Mouse (Mus musculus): ENCODE measurements around the gene Hbb-bs.
"Not testable (repeated sequence)": the region's sequence is repeated elsewhere in the genome, so short reads cannot be mapped to it uniquely, and the experiment has no call there.

Hbb-bs gene

DNA sequence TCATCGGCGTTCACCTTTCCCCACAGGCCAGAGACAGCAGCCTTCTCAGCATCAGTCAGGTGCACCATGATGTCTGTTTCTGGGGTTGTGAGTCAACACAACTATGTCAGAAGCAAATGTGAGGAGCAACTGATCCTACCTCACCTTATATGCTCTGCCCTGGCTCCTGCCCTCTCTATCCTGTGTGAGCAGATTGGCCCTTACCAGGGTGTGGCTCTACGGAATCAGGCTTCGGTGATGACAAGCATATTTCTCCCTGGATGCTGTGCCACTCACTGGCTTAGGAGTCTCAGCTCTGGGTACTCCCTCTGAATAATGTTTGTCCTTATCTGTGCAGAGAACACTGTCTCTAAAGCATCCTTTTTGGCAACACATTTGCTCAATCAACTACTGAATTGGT is at the start of gene Hbb-bs:
Gene Hbb-bs (minus strand): TSS at position 289 of the 400 bp plus-strand sequence.
- no peak for DNase-seq

- DNase-seq: no peak
These were observed 49.2 kb upstream of the Hbb-bs start for GRCm38 (mm10) chr7:103877093-103877492.

DNA sequence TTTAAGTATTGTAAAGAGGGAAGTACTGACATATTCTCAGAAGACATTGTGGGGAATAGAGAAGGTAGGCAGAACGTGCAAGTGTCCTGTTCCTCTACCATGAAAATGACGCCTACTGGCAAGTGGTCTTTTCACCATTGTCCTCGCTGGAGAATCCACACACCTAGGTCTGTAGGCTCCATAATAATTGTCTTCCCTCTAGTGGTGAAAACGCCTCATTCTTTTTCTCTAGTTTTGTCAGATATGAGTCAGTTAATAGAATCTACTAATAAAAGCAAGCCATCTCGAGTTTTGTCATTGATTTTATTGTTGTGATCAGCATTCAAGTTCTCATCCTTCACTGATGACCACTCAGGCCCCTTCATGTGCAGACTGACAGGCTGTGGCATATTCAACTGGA is 46.6 kb upstream of the Hbb-bs start:
- DNase-seq: no peak

DNA sequence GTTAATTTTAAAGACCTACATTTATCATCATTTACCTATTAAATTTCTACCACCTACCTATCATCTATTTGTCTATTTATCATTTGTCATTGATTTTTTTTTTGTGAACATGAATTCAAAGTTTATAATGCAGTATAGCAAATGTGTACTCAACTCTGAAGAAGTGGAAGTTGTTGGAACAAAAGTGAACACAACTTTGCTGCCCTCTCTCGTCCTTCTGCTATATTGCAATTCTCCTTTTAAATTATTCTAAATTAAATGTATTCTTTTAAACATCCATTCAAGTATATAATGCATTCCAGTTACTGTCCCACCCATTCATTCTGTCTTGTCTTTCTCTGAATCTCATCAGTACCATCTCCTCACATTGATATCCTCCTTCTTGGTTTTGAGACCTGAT is 45.2 kb upstream of the Hbb-bs start:
- no peak for DNase-seq

DNA sequence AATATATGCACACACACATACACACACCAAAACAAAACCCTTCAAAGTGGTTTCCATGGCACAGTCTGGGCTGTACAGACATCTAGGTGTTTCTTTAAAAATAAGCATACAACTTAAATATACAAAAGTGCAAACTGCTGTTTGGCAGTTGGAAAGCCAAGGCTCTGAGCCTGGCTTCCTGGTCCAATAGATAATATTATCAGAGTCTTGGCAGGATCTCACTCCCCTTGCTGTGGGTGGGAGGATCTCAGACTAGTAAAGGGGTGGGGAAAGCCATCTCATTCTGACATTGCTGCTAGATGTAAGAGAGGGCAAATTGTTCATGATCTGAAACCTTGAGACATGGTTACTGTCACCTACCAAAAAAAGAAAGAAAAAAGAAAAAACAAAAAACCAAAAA is 42.8 kb upstream of the Hbb-bs start:
- no peak for DNase-seq

GRCm38 (mm10) chr7:103865716-103866115 is 37.8 kb upstream of the Hbb-bs start:
- DNase-seq: no peak

GRCm38 (mm10) chr7:103861531-103861930 is 33.6 kb upstream of the Hbb-bs start:
- DNase-seq: no peak

- no peak for DNase-seq
These were observed 33.0 kb upstream of the Hbb-bs start for GRCm38 (mm10) chr7:103860855-103861254.

DNA sequence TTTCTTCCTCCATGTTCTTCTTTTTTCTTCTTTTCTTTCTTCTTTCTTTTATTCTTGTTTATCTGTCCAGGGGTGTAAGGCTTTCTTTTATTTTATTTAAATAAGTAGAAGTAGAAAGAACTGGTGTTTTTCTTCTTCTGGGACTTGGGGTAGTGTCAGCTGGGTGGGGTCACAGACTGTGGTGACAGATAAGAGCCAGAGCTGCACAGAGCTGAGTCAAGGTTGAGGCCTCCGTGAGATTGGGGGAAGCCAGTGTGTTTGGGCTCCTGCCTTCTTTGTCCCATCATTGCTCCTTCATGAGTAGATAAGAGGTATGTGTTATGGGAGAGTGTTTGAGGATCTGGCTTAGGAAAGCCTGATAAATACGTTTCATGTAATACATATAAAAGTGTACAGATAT is 31.2 kb upstream of the Hbb-bs start:
- no peak for DNase-seq

DNA sequence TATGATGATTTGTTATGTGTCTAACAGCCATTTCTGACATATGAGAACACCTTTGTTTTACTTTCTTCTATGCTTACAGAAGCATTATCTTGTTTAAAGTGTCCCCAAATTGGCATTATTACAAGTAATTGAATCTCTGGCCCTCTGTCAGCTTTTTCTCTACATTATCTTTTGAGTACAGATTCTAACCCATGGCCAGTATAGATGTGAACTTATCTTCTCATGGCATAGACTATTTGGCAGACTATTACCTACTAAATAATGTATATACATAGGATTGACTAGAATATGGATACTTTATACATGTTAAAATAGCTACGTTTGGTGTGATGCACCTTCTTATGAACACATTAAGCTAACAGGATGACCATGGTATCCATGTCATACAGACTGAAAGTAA is 26.8 kb upstream of the Hbb-bs start:
- no peak for DNase-seq

DNA sequence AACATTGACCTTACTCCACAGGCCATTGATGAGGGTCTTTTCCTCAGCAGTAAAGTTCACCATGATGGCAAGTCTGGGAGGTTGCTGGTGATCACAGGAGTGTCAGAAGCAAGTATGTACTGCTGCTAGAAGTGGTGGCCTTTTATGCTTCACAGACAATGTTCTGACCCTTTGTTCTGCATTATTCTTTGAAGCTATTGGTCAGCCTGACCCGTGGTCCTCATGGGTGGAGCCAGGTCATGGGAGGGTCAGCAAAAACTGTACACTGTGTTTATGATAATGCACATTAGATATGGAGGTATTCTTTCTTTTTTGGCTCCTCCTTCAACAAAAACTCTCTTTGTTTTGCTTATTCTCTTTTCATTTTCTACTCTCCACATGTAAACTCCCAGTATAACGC is 25.2 kb upstream of the Hbb-bs start, which contains the start of gene Hbb-y:
Gene Hbb-y (minus strand): TSS at position 127 of the 400 bp plus-strand sequence.
- no peak for DNase-seq

DNA sequence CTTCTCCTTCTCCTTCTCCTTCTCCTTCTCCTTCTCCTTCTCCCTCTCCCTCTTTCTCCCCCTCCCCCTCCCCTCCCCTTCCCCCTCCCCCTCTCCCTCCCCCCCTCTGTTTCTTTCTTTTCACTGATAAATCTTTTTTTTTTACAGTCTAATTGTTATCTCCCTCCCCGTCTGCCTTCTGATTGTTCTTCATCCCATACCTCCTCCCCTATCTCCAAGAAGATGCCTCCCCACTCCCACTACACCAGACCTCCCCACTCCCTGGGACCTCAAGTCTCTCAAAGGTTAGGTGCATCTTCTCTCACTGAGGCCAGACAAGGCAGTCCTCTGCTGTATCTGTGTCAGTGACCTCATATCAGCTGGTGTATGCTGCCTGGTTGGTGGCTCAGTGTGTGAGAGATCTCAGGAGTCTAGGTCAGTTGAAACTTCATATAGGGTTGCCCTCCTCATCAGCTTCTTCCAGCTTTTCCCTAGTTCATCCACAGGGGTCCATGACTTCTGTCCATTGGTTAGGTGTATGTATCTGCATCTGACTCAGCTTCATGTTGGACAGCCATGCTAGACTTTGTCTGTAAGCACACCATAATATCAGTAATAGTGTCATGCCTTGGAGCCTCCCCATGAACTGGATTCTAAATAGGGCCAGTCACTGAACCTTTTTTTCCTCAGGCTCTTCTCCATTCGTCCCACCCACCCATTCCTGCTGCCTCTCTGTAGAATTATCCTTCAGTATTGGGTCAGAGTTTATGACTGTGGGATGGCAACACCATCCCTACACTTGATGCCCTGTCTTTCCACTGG is 16.8 kb upstream of the Hbb-bs start:
- no peak for DNase-seq

- DNase-seq: no peak
These were observed 15.1 kb upstream of the Hbb-bs start, which contains the start of gene Hbb-bh1 for GRCm38 (mm10) chr7:103843034-103843433. Gene Hbb-bh1, minus strand, starts transcription at chr7:103843164.

DNA sequence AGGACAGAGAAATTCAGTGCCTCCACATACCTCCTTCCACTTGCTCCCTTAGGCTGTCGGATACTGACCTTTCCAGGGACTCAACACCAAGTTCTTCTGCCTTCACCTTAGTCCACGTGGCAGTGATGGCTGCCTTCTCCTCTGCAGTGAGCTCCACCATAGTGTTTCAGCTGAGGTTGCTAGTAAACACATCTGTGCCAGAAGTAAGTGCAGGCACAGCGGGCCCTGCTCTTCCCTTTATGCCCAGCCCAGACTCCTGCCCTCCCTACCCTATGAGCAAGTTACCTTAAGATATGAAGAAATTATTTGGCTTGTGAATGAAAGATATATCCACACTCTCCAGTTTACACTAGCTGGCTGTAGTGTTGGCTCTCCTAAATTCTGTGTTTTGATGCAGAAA is 12.4 kb upstream of the Hbb-bs start, which contains the start of gene Hbb-bh2:
Gene Hbb-bh2 (minus strand): TSS at position 253 of the 400 bp plus-strand sequence.
- no peak for DNase-seq

- not testable (repeated sequence) for DNase-seq
These were observed 757 bp downstream of the Hbb-bs start for GRCm38 (mm10) chr7:103827139-103827538.

- no peak for DNase-seq
These were observed 1.5 kb downstream of the Hbb-bs start for GRCm38 (mm10) chr7:103826255-103826887.

GRCm38 (mm10) chr7:103825536-103826254 is 2.2 kb downstream of the Hbb-bs start:
- DNase-seq: no peak

GRCm38 (mm10) chr7:103824597-103824996 is 3.3 kb downstream of the Hbb-bs start:
- DNase-seq: no peak

DNA sequence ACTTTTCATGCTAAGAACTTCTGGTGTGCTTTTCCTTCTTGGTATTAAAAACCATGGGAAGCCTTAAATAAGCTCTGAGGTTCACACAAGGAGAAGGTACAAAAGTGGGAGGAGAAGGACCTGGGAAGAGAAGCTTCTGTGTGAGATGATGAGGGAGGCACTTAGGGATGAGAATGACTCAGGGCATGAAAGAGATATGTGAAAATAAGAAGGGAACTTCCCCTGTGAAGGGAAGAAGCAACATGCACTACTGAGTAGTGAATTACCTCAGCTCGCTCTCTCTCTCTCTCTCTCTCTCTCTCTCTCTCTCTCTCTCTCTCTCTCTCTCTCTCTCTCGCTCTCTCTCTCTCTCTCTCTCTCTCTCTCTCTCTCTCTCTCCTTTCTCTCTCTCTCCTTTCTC is 12.8 kb downstream of the Hbb-bs start:
- not testable (repeated sequence) for DNase-seq

GRCm38 (mm10) chr7:103813766-103814165 is 14.1 kb downstream of the Hbb-bs start, which contains the start of gene Hbb-bt:
Gene Hbb-bt, minus strand, starts transcription at chr7:103813996.
- no peak for DNase-seq

- not testable (repeated sequence) for DNase-seq
These were observed 14.7 kb downstream of the Hbb-bs start for GRCm38 (mm10) chr7:103813152-103813551.

DNA sequence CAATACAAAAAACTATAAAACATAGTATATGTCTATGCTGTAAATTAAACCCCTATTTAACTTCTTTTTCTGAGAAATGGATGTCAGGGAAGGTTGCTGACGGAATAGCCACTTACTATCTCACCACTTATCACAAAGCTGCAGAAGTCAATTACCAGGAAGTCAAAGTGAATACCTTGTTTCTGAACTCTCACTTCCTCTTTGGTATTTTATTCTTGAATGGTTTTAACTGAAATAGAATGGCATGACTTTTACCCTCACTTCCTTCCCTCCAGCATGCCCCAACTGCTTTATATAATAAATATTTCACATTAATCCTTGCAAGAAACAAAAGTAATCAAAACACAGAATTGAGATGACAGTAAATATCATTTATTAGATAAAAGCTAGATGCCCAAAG is 15.7 kb downstream of the Hbb-bs start:
- no peak for DNase-seq

GRCm38 (mm10) chr7:103811223-103811845 is 16.6 kb downstream of the Hbb-bs start:
- no peak for DNase-seq

Data from thymus, postnatal 25 days (tissue).